Mouse (Mus musculus) gastrocnemius, adult 2 months (tissue): Measurements from ENCODE around the gene Cryaa. TPM values are rescaled to one million over a fixed set of nuclear protein-coding genes. Genes with fewer than 3 reads are reported as not detected.
A peak's percentile ranks its signal among the peaks of the same experiment; 100 is the strongest.

ENCODE experiments used
- DNase-seq: peaks from one replicate; pipeline ENCODE4 v3.0.0; 2022
- H3K27ac ChIP-seq: fragments of 200-600 bp; 2 replicates; pipeline ENCODE4 v1.8.1; 2022; ENCODE audit warnings: mild to moderate bottlenecking
- H3K4me3 ChIP-seq: fragments of 200-600 bp; 2 replicates; pipeline ENCODE4 v1.8.1; 2022; ENCODE audit warnings: mild to moderate bottlenecking, moderate library complexity
- CTCF ChIP-seq: fragments of 200-600 bp; IDR thresholded peaks from 2 replicates; pipeline ENCODE4 v1.8.1; 2022; ENCODE audit warnings: antibody characterized with exemption, mild to moderate bottlenecking, moderate library complexity
- intact Hi-C: fragments of 180-260 bp; cut with DNase I; formaldehyde crosslinking; loops from one replicate; pipeline ENCODE4 v1.15.1; 2025
- total RNA-seq, 2 experiments: library from RNA; stranded (reverse); gene quantifications; 2 replicates each; pipeline ENCODE4 v1.2.3; 2021

Gene Cryaa
- total RNA-seq, 2 experiments from 2014 or later, result not detected

DNA sequence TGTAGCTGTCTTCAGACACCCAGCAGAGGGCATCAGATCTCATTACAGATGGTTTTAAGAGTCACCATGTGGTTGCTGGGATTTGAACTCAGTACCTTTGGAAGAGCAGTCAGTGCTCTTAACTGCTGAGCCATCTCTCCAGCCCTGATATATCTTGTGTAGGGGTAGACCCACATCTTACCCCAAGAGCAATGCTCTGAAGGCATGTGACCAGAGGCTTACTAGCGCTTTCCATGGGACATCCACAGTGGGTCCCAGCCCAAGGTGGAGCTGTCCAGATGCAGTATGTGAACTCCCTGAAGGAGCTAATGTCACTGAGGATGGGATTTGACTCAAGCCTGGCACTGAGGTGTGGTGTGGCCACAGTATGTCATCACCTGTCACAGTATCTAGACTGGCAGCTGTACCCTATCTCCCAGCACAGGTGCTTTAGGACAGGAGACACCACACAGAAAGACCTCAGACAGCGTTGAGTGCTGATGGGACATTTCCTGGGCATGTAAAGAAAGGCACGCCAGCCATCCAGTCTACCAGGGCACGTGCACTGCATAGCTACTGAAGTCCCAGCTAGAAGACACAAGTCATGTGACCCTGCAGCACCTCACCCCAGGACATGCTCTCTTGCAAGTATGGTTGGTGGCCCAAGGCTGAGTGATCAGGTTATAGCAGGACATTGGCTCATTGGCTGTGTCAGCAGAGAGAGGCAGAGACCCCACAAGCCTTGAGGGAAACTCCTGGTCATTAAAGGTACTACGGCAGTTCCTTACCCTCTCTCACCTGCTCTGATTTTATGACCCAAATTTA lies 31.2 kb upstream of the Cryaa start:
- no peak overlapping the region for H3K27ac ChIP-seq
- H3K4me3 ChIP-seq, result no peak overlapping the region
- no peak for DNase-seq
- no peak for TF ChIP-seq CTCF
- intact Hi-C loops, result no loop called here

DNA sequence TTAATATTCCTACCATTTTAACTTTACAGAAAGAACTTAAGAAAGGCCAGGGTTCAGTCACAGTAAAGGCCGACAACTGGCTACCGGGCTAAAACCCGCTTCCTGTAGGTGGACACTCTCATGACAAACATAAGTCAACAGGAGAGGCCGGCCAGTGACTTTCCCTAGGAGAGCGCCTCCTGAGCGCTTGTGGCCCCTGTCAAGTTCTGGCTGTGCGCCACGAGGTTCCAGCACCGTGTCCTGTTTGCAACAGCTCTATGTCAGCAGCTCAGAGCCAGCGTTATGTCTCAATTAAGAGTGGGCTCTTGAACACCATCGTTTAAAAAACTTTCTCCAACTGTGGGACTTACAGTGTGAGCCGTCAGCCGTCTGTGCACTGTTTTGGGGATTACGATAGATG lies 25.5 kb upstream of the Cryaa start:
- no peak for DNase-seq
- TF ChIP-seq CTCF, result no peak
- intact Hi-C loops, result no loop called here
- H3K27ac ChIP-seq, result no peak overlapping the region
- no peak overlapping the region for H3K4me3 ChIP-seq

DNA sequence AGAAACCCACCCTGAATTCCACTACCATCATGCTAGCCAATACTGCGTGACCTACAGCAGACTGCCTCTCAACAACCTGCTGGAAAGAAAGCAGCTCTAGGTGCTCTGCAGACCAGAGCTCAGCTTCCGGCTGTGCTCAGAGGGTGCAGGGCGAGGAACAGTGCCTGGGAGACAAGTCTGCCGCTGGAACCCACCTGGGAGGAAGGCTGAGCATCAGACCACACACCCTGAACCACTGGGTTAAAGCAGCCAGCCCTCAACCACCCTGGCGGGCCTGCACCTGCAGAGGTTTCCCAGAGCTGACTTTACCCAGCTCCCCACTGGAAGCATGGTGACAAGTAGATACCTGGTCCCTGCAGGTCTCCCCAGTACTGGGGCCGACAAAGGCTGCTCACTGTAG lies 24.3 kb upstream of the Cryaa start:
- intact Hi-C loops, result no loop called here
- DNase-seq, result no peak
- no peak overlapping the region for H3K27ac ChIP-seq
- no peak for TF ChIP-seq CTCF
- no peak overlapping the region for H3K4me3 ChIP-seq

- intact Hi-C loops, result loop anchor here (5.0 kb wide), 1 partner anchor 88 kb away; no protein-coding TSS in a partner anchor
- TF ChIP-seq CTCF, result no peak
- Histone ChIP-seq H3K27ac (peak overlapping the region; percentile 1; the same call in 1 of the 2 replicates), H3K4me3 (no peak overlapping the region)
- DNase-seq, result no peak
These were observed 22.2 kb upstream of the Cryaa start for GRCm38 (mm10) chr17:31655366-31655765.

DNA sequence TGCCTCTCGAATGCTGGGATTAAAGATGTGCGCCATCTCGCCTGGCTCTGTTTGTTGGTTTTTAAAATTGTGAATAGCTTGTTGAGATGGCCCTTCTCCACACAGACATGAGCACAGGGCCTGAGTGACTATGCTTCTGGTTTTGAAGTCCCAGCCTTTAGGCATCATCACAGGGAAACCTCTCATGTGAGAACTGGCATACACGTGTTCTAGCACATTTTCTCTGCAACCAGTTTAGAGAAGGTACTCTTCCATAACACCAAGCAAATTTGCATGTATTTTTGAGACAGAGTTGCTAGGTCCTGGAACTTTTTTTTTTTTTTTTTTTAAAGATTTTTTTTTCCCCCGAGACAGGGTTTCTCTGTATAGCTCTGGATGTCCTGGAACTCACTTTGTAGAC lies 20.9 kb upstream of the Cryaa start:
- H3K4me3 ChIP-seq, result peak overlapping the region; percentile 74; the same call in 1 of the 2 replicates
- intact Hi-C loops, result loop anchor here (5.0 kb wide), 1 partner anchor 89 kb away; no protein-coding TSS in a partner anchor

DNA sequence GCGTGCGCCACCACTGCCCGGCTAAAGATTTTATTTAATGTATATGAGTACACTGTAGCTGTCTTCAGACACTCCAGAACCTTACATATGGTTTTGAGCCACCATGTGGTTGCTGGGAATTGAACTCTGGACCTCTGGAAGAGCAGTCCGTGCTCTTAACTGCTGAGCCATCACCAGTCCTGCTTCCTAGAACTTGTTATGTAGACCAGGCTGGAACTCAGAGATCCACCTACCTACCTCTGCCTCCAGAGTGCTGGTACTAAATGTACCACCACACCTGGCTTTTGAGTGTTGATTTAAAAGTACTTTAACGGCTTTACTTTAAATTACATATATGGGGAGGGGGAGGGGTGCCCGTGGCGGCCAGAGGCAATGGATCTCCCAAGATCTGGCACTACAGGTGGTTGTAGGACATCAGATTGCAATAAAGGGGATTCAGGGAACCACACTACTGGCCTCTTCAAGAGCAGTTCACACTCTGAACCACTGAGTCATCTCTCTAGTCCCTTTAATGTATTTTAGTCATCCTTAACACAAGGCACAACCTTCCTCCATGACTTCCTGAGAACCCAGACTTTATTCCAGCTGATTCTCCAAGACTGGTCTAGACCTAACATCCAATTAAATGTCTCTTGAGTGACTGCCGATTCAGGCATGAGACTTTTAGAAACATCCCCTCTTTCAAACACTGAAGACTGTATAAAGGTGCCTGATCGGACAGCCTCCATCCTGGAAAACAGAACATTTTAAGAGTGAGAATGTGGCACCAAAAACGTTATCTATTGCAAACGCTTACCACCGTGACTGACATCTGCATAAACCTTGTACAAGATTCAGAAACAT lies 20.2 kb upstream of the Cryaa start:
- H3K27ac ChIP-seq, result peak overlapping the region; percentile 99
- intact Hi-C loops, result loop anchor here (5.0 kb wide), 1 partner anchor 90 kb away; no protein-coding TSS in a partner anchor
- H3K4me3 ChIP-seq, result peak overlapping the region; percentile 74
- TF ChIP-seq CTCF, result no peak
- DNase-seq, result no peak

More for the DNA sequence above, 20.9 kb upstream of the Cryaa start:
- TF ChIP-seq CTCF, result no peak
- DNase-seq, result no peak
- H3K27ac ChIP-seq, result no peak overlapping the region

DNA sequence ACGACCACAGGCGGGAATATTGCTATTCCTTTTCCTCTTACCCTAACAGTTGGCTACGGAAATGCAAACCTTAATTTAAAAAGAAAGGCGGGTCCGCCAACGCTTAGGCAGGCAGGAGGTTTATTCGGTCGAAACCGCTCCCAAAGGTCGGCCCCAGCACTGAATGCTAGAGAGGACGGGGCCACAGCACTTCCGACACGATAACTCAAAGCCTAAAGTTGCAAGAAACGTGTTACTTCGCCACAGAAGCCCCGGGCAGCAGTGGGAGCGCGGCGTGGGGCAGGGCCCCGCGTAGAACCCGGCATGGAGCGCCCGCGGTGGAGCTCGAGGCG lies 19.5 kb upstream of the Cryaa start:
- Histone ChIP-seq H3K4me3 (peak overlapping the region; percentile 74), H3K27ac (peak overlapping the region; percentile 99)
- no peak for DNase-seq
- no peak for TF ChIP-seq CTCF
- intact Hi-C loops, result loop anchor here (5.0 kb wide), 1 partner anchor 91 kb away; no protein-coding TSS in a partner anchor

- DNase-seq, result peak; percentile 99
- TF ChIP-seq CTCF, result peak; percentile 4; the same call in 1 of the 2 replicates
- H3K27ac ChIP-seq, result peak within 1 kb of the TSS; percentile 99
- intact Hi-C loops, result loop anchor here (5.0 kb wide), 1 partner anchor 91 kb away; no protein-coding TSS in a partner anchor
- peak within 1 kb of the TSS; percentile 74 for H3K4me3 ChIP-seq
These were observed 19.0 kb upstream of the Cryaa start, which contains the start of gene U2af1 for GRCm38 (mm10) chr17:31658468-31659185. Gene U2af1 (minus strand): TSS chr17:31658892.

GRCm38 (mm10) chr17:31660661-31661250 lies 16.9 kb upstream of the Cryaa start:
- Histone ChIP-seq H3K27ac (no peak overlapping the region), H3K4me3 (no peak overlapping the region)
- intact Hi-C loops, result loop anchor here (5.0 kb wide), 1 partner anchor 148 kb away; no protein-coding TSS in a partner anchor
- no peak for TF ChIP-seq CTCF
- DNase-seq, result no peak

DNA sequence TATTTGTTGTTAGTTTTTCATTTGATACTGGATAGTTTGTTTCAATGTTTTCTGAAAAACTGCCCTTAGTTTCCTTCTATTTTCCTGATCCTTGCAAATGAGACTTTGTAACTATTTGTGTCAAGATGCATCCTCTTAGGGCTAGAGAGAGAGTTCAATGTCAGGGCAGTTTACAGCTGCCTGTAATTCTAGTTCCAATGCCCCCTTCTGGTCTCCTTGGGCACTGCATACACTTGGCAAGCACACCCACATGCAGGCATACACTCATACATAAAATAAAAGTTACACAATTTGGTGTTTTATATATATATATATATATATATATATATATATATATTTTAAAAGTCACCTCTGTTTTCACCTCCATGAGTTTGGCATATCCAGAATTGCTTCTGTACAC lies 14.8 kb upstream of the Cryaa start:
- intact Hi-C loops, result loop anchor here (5.0 kb wide), 1 partner anchor 151 kb away; no protein-coding TSS in a partner anchor

GRCm38 (mm10) chr17:31664760-31665159 lies 12.8 kb upstream of the Cryaa start:
- intact Hi-C loops, result loop anchor here (2.0 to 5.0 kb wide), 3 partner anchors 152 to 334 kb away; no protein-coding TSS in a partner anchor
- peak; percentile 89 for TF ChIP-seq CTCF
- H3K27ac ChIP-seq, result no peak overlapping the region
- peak; percentile 87 for DNase-seq
- H3K4me3 ChIP-seq, result no peak overlapping the region

More for the DNA sequence above, 14.8 kb upstream of the Cryaa start:
- peak; percentile 31; the same call in 1 of the 2 replicates for TF ChIP-seq CTCF
- Histone ChIP-seq H3K27ac (no peak overlapping the region), H3K4me3 (no peak overlapping the region)
- DNase-seq, result no peak

DNA sequence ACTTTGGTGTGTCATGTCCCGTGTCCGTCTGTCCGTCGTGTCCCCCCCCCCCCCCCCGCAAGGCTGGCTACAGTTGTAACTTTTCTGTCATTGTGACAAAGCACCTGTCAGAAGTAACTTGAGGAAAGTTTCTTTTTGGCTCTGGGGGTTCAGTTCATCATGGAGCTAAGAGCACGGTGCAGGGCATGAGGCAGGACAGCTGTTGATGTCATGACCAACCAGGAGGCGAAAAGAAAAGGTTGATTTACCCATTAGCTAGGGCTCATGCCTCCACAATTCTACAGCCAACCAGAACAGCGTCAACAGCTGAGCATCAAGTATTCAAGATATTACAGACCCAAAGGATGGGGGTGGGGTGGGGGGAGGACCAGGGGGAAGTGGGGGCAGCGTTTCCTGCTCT lies 9.3 kb upstream of the Cryaa start:
- intact Hi-C loops, result no loop called here
- Histone ChIP-seq H3K4me3 (no peak overlapping the region), H3K27ac (no peak overlapping the region)
- DNase-seq, result no peak
- no peak for TF ChIP-seq CTCF
